Mouse (Mus musculus): ENCODE measurements at regions not wholly inside any gene's neighbourhood (a gene's known extent, or its start where the extent isn't known, plus 50 kb on each side); places are given as distances from the start of the nearest gene placed in this dataset.

- H3K27ac ChIP-seq (ENCODE audit: low read depth, low read length): no peak overlapping the region
- WGBS: 70% methylated on average over 4 of the region's 4 CpGs
- 0 out of 2 replicates have a peak, but pooled peaks have one; percentile 52 for ATAC-seq
- H3K36me3 ChIP-seq (ENCODE audit: control insufficient read depth, insufficient read depth, low read length): no peaks in the 10 kb centered on the region
- no peak overlapping the region for H3K4me2 ChIP-seq (ENCODE audit: low read length)
- H3K4me3 ChIP-seq (ENCODE audit: low read length): no peak overlapping the region
- H3K9ac ChIP-seq (ENCODE audit: low read depth, low read length): no peak overlapping the region
- H3K9me3 ChIP-seq (ENCODE audit: control insufficient read depth, low read length): no peaks in the 10 kb centered on the region
- H3K4me1 ChIP-seq (ENCODE audit: control insufficient read depth, insufficient read depth, low read depth, low read length): no peaks in the 10 kb centered on the region
- H3K27me3 ChIP-seq (replicated peaks; ENCODE audit: control insufficient read depth, insufficient read depth, low read length): no peaks in the 10 kb centered on the region
Measured at GRCm38 (mm10) chr13:111104567-111105219, 150.1 kb upstream of the Actbl2 start.

DNA sequence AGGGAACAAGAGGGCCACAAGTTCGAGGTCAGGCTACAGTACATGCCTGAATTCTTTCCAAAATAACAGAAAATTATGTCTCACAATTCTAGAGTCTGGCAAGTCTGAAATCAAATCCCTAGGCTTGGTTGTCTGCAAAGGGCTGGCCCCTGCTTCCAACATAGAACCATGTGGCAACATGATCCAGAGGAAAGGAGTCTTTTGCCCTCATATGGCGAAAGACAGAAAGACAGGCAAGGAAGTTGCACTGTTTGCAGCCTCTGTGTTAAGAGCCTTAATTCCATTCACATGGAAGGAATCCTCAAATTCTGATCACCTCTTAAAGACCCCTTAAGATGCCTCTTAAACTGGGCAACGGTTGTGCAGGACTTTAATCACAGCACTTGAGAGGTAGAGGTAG, 123.7 kb upstream of the Actbl2 start:
- Histone ChIP-seq H3K36me3 (ENCODE audit: control insufficient read depth, insufficient read depth, low read length) (no peaks in the 10 kb centered on the region), H3K27me3 (replicated peaks; ENCODE audit: control insufficient read depth, insufficient read depth, low read length) (no peaks in the 10 kb centered on the region), H3K4me3 (ENCODE audit: low read length) (no peak overlapping the region), H3K9ac (ENCODE audit: low read depth, low read length) (no peak overlapping the region), H3K4me1 (ENCODE audit: control insufficient read depth, insufficient read depth, low read depth, low read length) (no peaks in the 10 kb centered on the region), H3K9me3 (ENCODE audit: control insufficient read depth, low read length) (no peaks in the 10 kb centered on the region), H3K27ac (ENCODE audit: low read depth, low read length) (no peak overlapping the region), H3K4me2 (ENCODE audit: low read length) (no peak overlapping the region)
- 88% methylated on average over 3 of the region's 3 CpGs for WGBS
- no peak for ATAC-seq

DNA sequence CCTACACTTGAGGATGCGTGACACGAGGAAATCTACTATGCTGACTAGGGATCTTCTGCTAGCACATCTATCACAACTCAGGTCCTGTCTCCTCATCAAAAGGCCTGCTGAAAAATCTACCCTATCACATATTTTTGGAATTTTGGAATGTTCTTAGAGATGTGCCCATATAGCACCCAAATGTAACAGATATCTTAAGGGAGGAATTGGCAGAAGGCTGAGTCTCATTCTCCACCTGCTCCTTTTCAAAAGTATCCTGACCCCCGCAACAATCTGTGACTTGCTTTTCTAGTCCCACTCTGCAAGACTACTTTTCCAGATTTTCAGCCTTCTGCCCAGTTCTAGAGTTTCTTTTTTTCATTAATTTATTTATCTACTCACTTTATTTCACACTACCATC, 118.4 kb upstream of the Actbl2 start:
- Histone ChIP-seq H3K4me3 (ENCODE audit: low read length) (no peak overlapping the region), H3K9ac (ENCODE audit: low read depth, low read length) (no peak overlapping the region), H3K9me3 (ENCODE audit: control insufficient read depth, low read length) (no peaks in the 10 kb centered on the region), H3K4me1 (ENCODE audit: control insufficient read depth, insufficient read depth, low read depth, low read length) (no peaks in the 10 kb centered on the region), H3K36me3 (ENCODE audit: control insufficient read depth, insufficient read depth, low read length) (no peaks in the 10 kb centered on the region), H3K27ac (ENCODE audit: low read depth, low read length) (no peak overlapping the region), H3K27me3 (replicated peaks; ENCODE audit: control insufficient read depth, insufficient read depth, low read length) (no peaks in the 10 kb centered on the region), H3K4me2 (ENCODE audit: low read length) (no peak overlapping the region)
- no peak for ATAC-seq
- 99% methylated on average over 3 of the region's 3 CpGs for WGBS

DNA sequence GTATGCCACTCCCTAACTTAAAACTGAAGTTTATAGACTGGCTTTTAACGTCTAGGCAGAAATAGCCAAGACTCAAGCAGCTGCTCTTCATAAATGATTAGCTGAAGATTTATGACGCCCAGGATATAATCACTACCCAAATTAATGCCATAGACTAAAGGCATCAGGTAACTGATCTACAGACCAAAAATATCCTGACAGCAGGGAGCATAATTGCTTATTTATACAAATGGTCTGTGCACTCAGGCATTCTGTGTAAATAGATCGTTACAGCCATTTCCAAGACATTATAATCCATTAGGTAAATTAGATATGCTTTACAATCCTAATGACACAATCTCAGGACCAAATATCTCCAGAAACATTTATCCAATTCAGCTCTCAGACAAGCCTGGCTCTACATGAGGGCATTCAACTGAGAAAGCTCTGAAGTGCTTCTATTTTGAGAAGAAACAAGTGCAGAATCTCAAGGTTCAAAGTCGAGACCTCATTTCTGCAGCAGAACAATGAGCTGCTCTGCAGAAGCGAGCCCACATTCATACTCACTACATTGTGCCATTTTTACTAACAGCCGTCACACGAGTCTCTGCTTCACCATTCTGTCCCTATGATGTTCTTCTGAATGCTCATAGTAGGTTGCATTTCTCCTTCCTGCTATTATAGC, 111.9 kb upstream of the Actbl2 start:
- H3K4me1 ChIP-seq (ENCODE audit: control insufficient read depth, insufficient read depth, low read depth, low read length): no peaks in the 10 kb centered on the region
- H3K36me3 ChIP-seq (ENCODE audit: control insufficient read depth, insufficient read depth, low read length): no peaks in the 10 kb centered on the region
- no peak overlapping the region for H3K4me3 ChIP-seq (ENCODE audit: low read length)
- 64% methylated on average over 7 of the region's 7 CpGs for WGBS
- H3K9me3 ChIP-seq (ENCODE audit: control insufficient read depth, low read length): no peaks in the 10 kb centered on the region; the same call in 1 of the 2 replicates
- no peak overlapping the region for H3K4me2 ChIP-seq (ENCODE audit: low read length)
- H3K9ac ChIP-seq (ENCODE audit: low read depth, low read length): no peak overlapping the region
- no peaks in the 10 kb centered on the region for H3K27me3 ChIP-seq (replicated peaks; ENCODE audit: control insufficient read depth, insufficient read depth, low read length)
- no peak overlapping the region for H3K27ac ChIP-seq (ENCODE audit: low read depth, low read length)
- peak; percentile 58 for ATAC-seq

DNA sequence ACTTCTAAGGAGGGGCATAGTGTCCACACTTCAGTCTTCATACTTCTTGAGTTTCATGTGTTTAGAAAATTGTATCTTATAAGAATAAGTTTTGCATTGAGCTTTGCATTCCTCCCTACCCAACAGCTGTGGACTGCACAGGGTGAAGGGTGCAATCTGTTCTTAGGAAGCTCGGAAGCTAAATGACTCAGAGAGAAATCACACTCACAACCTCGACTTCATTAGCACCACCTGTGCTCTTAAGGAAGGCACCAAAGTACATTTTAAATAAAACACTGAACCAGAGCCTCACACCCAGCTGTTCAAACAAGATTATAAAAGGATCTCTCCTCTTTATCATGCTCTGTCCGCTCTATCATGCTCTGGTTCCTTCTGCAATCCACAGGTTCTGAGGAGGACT, 110.1 kb upstream of the Actbl2 start:
- Histone ChIP-seq H3K4me3 (ENCODE audit: low read length) (no peak overlapping the region), H3K27me3 (replicated peaks; ENCODE audit: control insufficient read depth, insufficient read depth, low read length) (no peaks in the 10 kb centered on the region), H3K9ac (ENCODE audit: low read depth, low read length) (no peak overlapping the region), H3K4me1 (ENCODE audit: control insufficient read depth, insufficient read depth, low read depth, low read length) (no peaks in the 10 kb centered on the region), H3K9me3 (ENCODE audit: control insufficient read depth, low read length) (no peaks in the 10 kb centered on the region; the same call in 1 of the 2 replicates), H3K36me3 (ENCODE audit: control insufficient read depth, insufficient read depth, low read length) (no peaks in the 10 kb centered on the region), H3K27ac (ENCODE audit: low read depth, low read length) (no peak overlapping the region), H3K4me2 (ENCODE audit: low read length) (no peak overlapping the region)
- ATAC-seq: no peak
- 87% methylated on average over 3 of the region's 3 CpGs for WGBS

DNA sequence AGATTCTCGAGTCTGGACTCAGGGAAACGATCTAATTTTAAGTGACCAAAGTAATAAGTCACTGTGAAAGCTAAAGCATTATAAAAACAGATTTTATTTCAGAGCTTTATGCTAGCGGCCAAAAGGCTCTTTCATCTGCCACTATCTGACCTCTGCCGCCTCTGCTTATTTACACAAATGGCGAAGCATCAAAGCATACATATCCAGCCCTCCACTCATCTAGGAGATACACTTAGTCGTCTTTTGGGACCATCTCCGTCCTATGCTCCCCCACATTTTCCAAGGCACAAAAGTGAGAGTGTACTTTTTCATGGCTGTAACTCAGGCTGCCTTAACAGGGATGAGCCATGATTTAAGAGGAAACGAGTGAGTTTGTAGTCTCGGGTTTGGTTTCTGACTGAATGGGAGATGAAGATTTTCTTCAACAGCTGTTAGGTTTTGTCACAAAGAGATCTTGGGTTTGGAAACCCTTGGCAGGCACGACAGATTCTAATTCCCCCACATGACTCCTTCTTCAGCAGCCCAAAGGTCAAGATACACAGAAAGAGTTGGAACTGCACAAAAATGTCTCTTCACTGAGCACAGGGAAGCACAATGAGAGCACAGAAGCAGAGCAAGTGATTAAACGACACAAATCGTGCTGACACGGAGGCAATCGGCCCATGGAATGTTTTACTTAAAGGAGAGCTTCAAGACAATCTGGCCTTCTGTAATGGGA, 96.7 kb upstream of the Actbl2 start:
- Histone ChIP-seq H3K4me3 (ENCODE audit: low read length) (no peak overlapping the region), H3K9me3 (ENCODE audit: control insufficient read depth, low read length) (no peaks in the 10 kb centered on the region), H3K36me3 (ENCODE audit: control insufficient read depth, insufficient read depth, low read length) (no peaks in the 10 kb centered on the region), H3K27ac (ENCODE audit: low read depth, low read length) (no peak overlapping the region), H3K4me1 (ENCODE audit: control insufficient read depth, insufficient read depth, low read depth, low read length) (no peaks in the 10 kb centered on the region), H3K27me3 (replicated peaks; ENCODE audit: control insufficient read depth, insufficient read depth, low read length) (no peaks in the 10 kb centered on the region), H3K9ac (ENCODE audit: low read depth, low read length) (no peak overlapping the region), H3K4me2 (ENCODE audit: low read length) (no peak overlapping the region)
- no peak for ATAC-seq
- WGBS: 75% methylated on average over 14 of the region's 14 CpGs

DNA sequence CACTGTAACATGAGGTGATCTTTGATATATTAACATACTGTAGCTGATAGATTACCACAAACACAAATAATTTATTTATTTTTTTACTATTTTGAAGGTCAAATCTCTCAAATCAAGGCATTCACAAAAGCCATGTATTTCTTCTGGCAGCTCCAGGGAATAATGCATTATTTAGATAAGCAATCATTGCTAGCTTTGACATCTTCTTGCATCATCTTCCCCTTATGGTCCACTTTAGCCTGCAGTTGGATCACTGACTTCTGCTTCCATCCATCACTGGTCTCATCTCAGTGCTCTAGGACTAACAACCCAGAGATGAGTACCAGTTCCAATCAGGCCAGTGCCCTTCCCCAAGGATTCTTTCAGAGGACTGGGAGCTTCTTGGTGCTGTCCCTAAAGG, 95.3 kb upstream of the Actbl2 start:
- no peak overlapping the region for H3K27ac ChIP-seq (ENCODE audit: low read depth, low read length)
- H3K36me3 ChIP-seq (ENCODE audit: control insufficient read depth, insufficient read depth, low read length): no peaks in the 10 kb centered on the region
- H3K4me2 ChIP-seq (ENCODE audit: low read length): no peak overlapping the region
- no peaks in the 10 kb centered on the region for H3K9me3 ChIP-seq (ENCODE audit: control insufficient read depth, low read length)
- H3K9ac ChIP-seq (ENCODE audit: low read depth, low read length): no peak overlapping the region
- ATAC-seq: no peak
- no peaks in the 10 kb centered on the region for H3K27me3 ChIP-seq (replicated peaks; ENCODE audit: control insufficient read depth, insufficient read depth, low read length)
- no peaks in the 10 kb centered on the region for H3K4me1 ChIP-seq (ENCODE audit: control insufficient read depth, insufficient read depth, low read depth, low read length)
- H3K4me3 ChIP-seq (ENCODE audit: low read length): no peak overlapping the region

DNA sequence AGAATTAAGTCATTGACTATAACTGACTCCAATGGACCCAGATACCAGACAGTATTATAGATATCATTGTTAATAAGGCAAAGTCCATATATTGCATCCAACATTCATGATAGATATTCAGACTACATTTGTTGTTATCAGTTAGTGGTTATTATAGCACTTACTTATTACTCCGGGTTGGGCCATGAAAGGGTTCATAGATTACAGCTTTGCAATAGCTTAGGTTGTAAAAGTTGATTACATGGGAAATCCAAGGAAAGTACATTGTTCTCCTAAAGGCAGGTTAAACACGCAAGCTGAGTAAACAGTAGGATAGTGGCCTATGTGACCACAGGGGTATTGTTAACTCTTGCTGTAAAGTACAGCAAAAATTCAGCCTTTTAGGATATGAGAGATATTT, 89.3 kb upstream of the Actbl2 start:
- ATAC-seq: no peak
- no peak overlapping the region for H3K4me3 ChIP-seq (ENCODE audit: low read length)
- no peaks in the 10 kb centered on the region; the same call in 1 of the 2 replicates for H3K27me3 ChIP-seq (replicated peaks; ENCODE audit: control insufficient read depth, insufficient read depth, low read length)
- no peaks in the 10 kb centered on the region for H3K9me3 ChIP-seq (ENCODE audit: control insufficient read depth, low read length)
- no peak overlapping the region for H3K9ac ChIP-seq (ENCODE audit: low read depth, low read length)
- H3K36me3 ChIP-seq (ENCODE audit: control insufficient read depth, insufficient read depth, low read length): no peaks in the 10 kb centered on the region
- no peaks in the 10 kb centered on the region for H3K4me1 ChIP-seq (ENCODE audit: control insufficient read depth, insufficient read depth, low read depth, low read length)
- H3K27ac ChIP-seq (ENCODE audit: low read depth, low read length): no peak overlapping the region
- no peak overlapping the region for H3K4me2 ChIP-seq (ENCODE audit: low read length)
- WGBS: 90% methylated on average over 2 of the region's 2 CpGs

All from hindbrain, embryonic 16.5 days (tissue).